Mouse (Mus musculus): ENCODE results near the gene AK157302.
"Not testable (repeated sequence)": the region's sequence is repeated elsewhere in the genome, so short reads cannot be mapped to it uniquely, and the experiment has no call there.

Gene AK157302

GRCm38 (mm10) chr13:21495080-21495479, at the start of gene AK157302:
AK157302 (plus strand) TSS chr13:21495223.
- no peak for DNase-seq (ENCODE audit: inconsistent ontology term)

GRCm38 (mm10) chr13:21446796-21447195, 48.2 kb upstream of the AK157302 start:
- no peak for DNase-seq (ENCODE audit: inconsistent ontology term)

GRCm38 (mm10) chr13:21447856-21448614, 47.0 kb upstream of the AK157302 start:
- no peak for DNase-seq (ENCODE audit: inconsistent ontology term)

GRCm38 (mm10) chr13:21453042-21453441, 42.0 kb upstream of the AK157302 start:
- peak; percentile 62 for DNase-seq (ENCODE audit: inconsistent ontology term)

GRCm38 (mm10) chr13:21453449-21453848, 41.6 kb upstream of the AK157302 start, which contains the start of gene Zscan26:
Zscan26 (minus strand) TSS chr13:21453730.
- DNase-seq (ENCODE audit: inconsistent ontology term), result peak; percentile 90

- no peak for DNase-seq (ENCODE audit: inconsistent ontology term)
Observed at GRCm38 (mm10) chr13:21454133-21454532, 40.9 kb upstream of the AK157302 start.

GRCm38 (mm10) chr13:21456347-21456746, 38.7 kb upstream of the AK157302 start:
- DNase-seq (ENCODE audit: inconsistent ontology term), result no peak

GRCm38 (mm10) chr13:21462516-21462915, 32.5 kb upstream of the AK157302 start:
- not testable (repeated sequence) for DNase-seq (ENCODE audit: inconsistent ontology term)

- DNase-seq (ENCODE audit: inconsistent ontology term), result no peak
Observed at GRCm38 (mm10) chr13:21467336-21467735, 27.7 kb upstream of the AK157302 start.

GRCm38 (mm10) chr13:21468061-21469019, 26.7 kb upstream of the AK157302 start, which contains the start of gene Nkapl:
Nkapl (minus strand) TSS chr13:21468509.
- DNase-seq (ENCODE audit: inconsistent ontology term), result peak; percentile 86

- DNase-seq (ENCODE audit: inconsistent ontology term), result no peak
Observed at GRCm38 (mm10) chr13:21469097-21469496, 25.9 kb upstream of the AK157302 start.

GRCm38 (mm10) chr13:21472427-21472826, 22.6 kb upstream of the AK157302 start:
- DNase-seq (ENCODE audit: inconsistent ontology term), result no peak

GRCm38 (mm10) chr13:21478759-21479670, 16.0 kb upstream of the AK157302 start, which contains the start of the genes Zkscan4 and Gm10065:
Zkscan4 (plus strand) TSS chr13:21478907.
Gm10065 (minus strand) TSS chr13:21479441.
- DNase-seq (ENCODE audit: inconsistent ontology term), result peak; percentile 78

- DNase-seq (ENCODE audit: inconsistent ontology term), result no peak
Observed at GRCm38 (mm10) chr13:21486881-21487280, 8.1 kb upstream of the AK157302 start.

- DNase-seq (ENCODE audit: inconsistent ontology term), result peak; percentile 23
Observed at GRCm38 (mm10) chr13:21492847-21493246, 2.2 kb upstream of the AK157302 start.

GRCm38 (mm10) chr13:21501182-21501581, 6.2 kb downstream of the AK157302 start, which contains the start of gene Gm11273:
Gm11273 (minus strand) TSS chr13:21501418.
- DNase-seq (ENCODE audit: inconsistent ontology term), result not testable (repeated sequence)

GRCm38 (mm10) chr13:21502296-21502695, 7.3 kb downstream of the AK157302 start:
- no peak for DNase-seq (ENCODE audit: inconsistent ontology term)

- DNase-seq (ENCODE audit: inconsistent ontology term), result peak; percentile 98
Observed at GRCm38 (mm10) chr13:21506221-21506649, 11.2 kb downstream of the AK157302 start.

- peak; percentile 29 for DNase-seq (ENCODE audit: inconsistent ontology term)
Observed at GRCm38 (mm10) chr13:21530136-21530535, 35.1 kb downstream of the AK157302 start.

- DNase-seq (ENCODE audit: inconsistent ontology term), result peak; percentile 90
Observed at GRCm38 (mm10) chr13:21530781-21531201, 35.8 kb downstream of the AK157302 start, which contains the start of gene Zkscan8. Zkscan8 (minus strand) TSS chr13:21531120.

GRCm38 (mm10) chr13:21542708-21543107, 47.7 kb downstream of the AK157302 start, which contains the start of gene Olfr1366:
Olfr1366 (minus strand) TSS chr13:21542808.
- no peak for DNase-seq (ENCODE audit: inconsistent ontology term)

Data from Muller cell, postnatal 12 days (primary cell).